Mouse (Mus musculus) erythroblast, embryonic 14.5 days (primary cell): ENCODE measurements around the gene Casc4.

Experiments used
- GATA1 ChIP-seq: IDR thresholded peaks from 2 replicates; pipeline ENCODE4 v1.6.1; 2012; ENCODE audit warnings: low read length, inconsistent platforms, mixed read lengths
- TAL1 ChIP-seq: IDR thresholded peaks from 3 replicates; pipeline ENCODE4 v1.6.1; 2012; ENCODE audit warnings: low read length, inconsistent platforms, mixed read lengths

DNA sequence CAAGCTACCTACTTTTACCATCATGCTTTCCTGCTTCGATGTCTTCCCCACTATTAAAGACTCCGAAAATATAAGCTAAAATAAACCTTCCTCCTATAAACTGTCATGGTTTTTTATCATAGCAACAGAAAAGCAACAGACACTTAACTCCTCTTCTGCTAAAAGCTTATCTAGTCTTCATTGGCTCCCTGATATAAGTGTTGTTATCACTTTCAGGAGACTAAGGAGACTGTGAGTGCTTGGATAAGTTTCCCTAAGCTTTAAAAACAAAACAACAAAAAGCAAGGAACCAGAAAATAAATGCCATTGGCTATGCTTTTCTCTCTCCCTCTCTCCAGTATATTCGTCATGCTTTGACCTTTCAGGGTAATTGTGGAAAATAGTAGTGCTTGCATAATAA is 24.5 kb upstream of the Casc4 start:
- TF ChIP-seq GATA1 (no peak), TAL1 (no peak)
